Mouse (Mus musculus): ENCODE measurements around the gene Mfng.

The Mfng gene

GRCm38 (mm10) chr15:78778077-78778870 lies 5.0 kb upstream of the Mfng start:
- no peak for TF ChIP-seq GATA4 (IDR thresholded peaks at IDR 0.05; ENCODE audit: insufficient replicate concordance, low read length)

- no peak for TF ChIP-seq GATA4 (IDR thresholded peaks at IDR 0.05; ENCODE audit: insufficient replicate concordance, low read length)
Observed at GRCm38 (mm10) chr15:78772856-78773255, 419 bp downstream of the Mfng start.

- TF ChIP-seq GATA4 (IDR thresholded peaks at IDR 0.05; ENCODE audit: insufficient replicate concordance, low read length), result no peak
Observed at GRCm38 (mm10) chr15:78772368-78772763, 909 bp downstream of the Mfng start.

- no peak for TF ChIP-seq GATA4 (IDR thresholded peaks at IDR 0.05; ENCODE audit: insufficient replicate concordance, low read length)
Observed at GRCm38 (mm10) chr15:78771531-78772367, 1.5 kb downstream of the Mfng start.

- TF ChIP-seq GATA4 (IDR thresholded peaks at IDR 0.05; ENCODE audit: insufficient replicate concordance, low read length), result no peak
Observed at GRCm38 (mm10) chr15:78770983-78771355, 2.3 kb downstream of the Mfng start.

GRCm38 (mm10) chr15:78770234-78770982 lies 2.9 kb downstream of the Mfng start:
- TF ChIP-seq GATA4 (IDR thresholded peaks at IDR 0.05; ENCODE audit: insufficient replicate concordance, low read length), result no peak

- TF ChIP-seq GATA4 (IDR thresholded peaks at IDR 0.05; ENCODE audit: insufficient replicate concordance, low read length), result no peak
Observed at GRCm38 (mm10) chr15:78769064-78769463, 4.2 kb downstream of the Mfng start.

- TF ChIP-seq GATA4 (IDR thresholded peaks at IDR 0.05; ENCODE audit: insufficient replicate concordance, low read length), result no peak
Observed at GRCm38 (mm10) chr15:78763704-78764103, 9.6 kb downstream of the Mfng start.

GRCm38 (mm10) chr15:78763210-78763609 lies 10.1 kb downstream of the Mfng start:
- no peak for TF ChIP-seq GATA4 (IDR thresholded peaks at IDR 0.05; ENCODE audit: insufficient replicate concordance, low read length)

- no peak for TF ChIP-seq GATA4 (IDR thresholded peaks at IDR 0.05; ENCODE audit: insufficient replicate concordance, low read length)
Observed at GRCm38 (mm10) chr15:78761112-78761511, 12.2 kb downstream of the Mfng start.

GRCm38 (mm10) chr15:78758132-78758531 lies 15.1 kb downstream of the Mfng start:
- TF ChIP-seq GATA4 (IDR thresholded peaks at IDR 0.05; ENCODE audit: insufficient replicate concordance, low read length), result no peak

- TF ChIP-seq GATA4 (IDR thresholded peaks at IDR 0.05; ENCODE audit: insufficient replicate concordance, low read length), result no peak
Observed at GRCm38 (mm10) chr15:78755966-78756725, 17.1 kb downstream of the Mfng start.

- no peak for TF ChIP-seq GATA4 (IDR thresholded peaks at IDR 0.05; ENCODE audit: insufficient replicate concordance, low read length)
Observed at GRCm38 (mm10) chr15:78755226-78755625, 18.0 kb downstream of the Mfng start.

- no peak for TF ChIP-seq GATA4 (IDR thresholded peaks at IDR 0.05; ENCODE audit: insufficient replicate concordance, low read length)
Observed at GRCm38 (mm10) chr15:78754144-78754543, 19.1 kb downstream of the Mfng start.

GRCm38 (mm10) chr15:78752991-78753390 lies 20.3 kb downstream of the Mfng start:
- TF ChIP-seq GATA4 (IDR thresholded peaks at IDR 0.05; ENCODE audit: insufficient replicate concordance, low read length), result no peak

All from liver, adult (tissue).